ENCODE assay signal across 22 mouse cellular contexts in genomic region chr2:60059300-60059699, GRCm38 (mm10).
"Had no signal": no experiment of that assay in that cellular context is flagged by ENCODE, and none has a peak within 500 bp of the region (broad histone marks: within the 10 kb centered on the region; RNA-seq: fewer than 3 reads in every experiment).

No protein-coding gene starts in this region.

- H3K4me2 ChIP-seq: limb, embryonic 12.5 days; limb, embryonic 15.5 days; liver, embryonic 15.5 days; lung, embryonic 14.5 days; midbrain, embryonic 11.5 days; neural tube, embryonic 12.5 days; neural tube, embryonic 15.5 days; stomach, embryonic 15.5 days had no signal

- H3K9ac ChIP-seq: limb, embryonic 12.5 days; limb, embryonic 15.5 days; liver, embryonic 15.5 days; lung, embryonic 14.5 days; neural tube, embryonic 12.5 days; neural tube, embryonic 15.5 days; stomach, embryonic 15.5 days had no signal

- H3K4me1 ChIP-seq: limb, embryonic 15.5 days had no signal

- H3K27ac ChIP-seq: limb, embryonic 12.5 days; limb, embryonic 15.5 days; liver, embryonic 15.5 days; neural tube, embryonic 12.5 days; neural tube, embryonic 15.5 days; stomach, embryonic 15.5 days had no signal

- DNase-seq: kidney, adult 18-20 months; kidney, adult 9 months; kidney, postnatal 14 days; kidney, postnatal 4 days; left cerebral cortex, postnatal 4 days; lung, embryonic 14.5 days; lung, postnatal 10 days; lung, postnatal 36 days; midbrain, embryonic 14.5 days; retina, postnatal 1 day; right cerebral cortex, postnatal 25 days; spleen, adult 18-20 months; thymus, postnatal 25 days had no signal

- H3K27me3 ChIP-seq: limb, embryonic 12.5 days; limb, embryonic 15.5 days; liver, embryonic 15.5 days; megakaryocyte, embryonic 14.5 days; neural tube, embryonic 12.5 days; neural tube, embryonic 15.5 days; stomach, embryonic 15.5 days had no signal

- H3K4me3 ChIP-seq: limb, embryonic 12.5 days; limb, embryonic 15.5 days; liver, embryonic 15.5 days; megakaryocyte, embryonic 14.5 days; neural tube, embryonic 12.5 days; neural tube, embryonic 15.5 days; stomach, embryonic 15.5 days had no signal

- ATAC-seq: intestine, embryonic 16.5 days had no signal

- H3K36me3 ChIP-seq: neural tube, embryonic 15.5 days; stomach, embryonic 15.5 days had no signal

- H3K9me3 ChIP-seq: limb, embryonic 15.5 days; liver, embryonic 15.5 days; stomach, embryonic 15.5 days had no signal
